Mouse (Mus musculus) CD4-positive naive resting alpha-beta T cell, adult 76 days (primary cell): ENCODE results near the gene Prl3c1. TPM values are rescaled to one million over a fixed set of nuclear protein-coding genes. Genes with fewer than 3 reads are reported as not detected.

Experiments
- total RNA-seq: library from RNA; stranded (reverse); gene quantifications from one replicate; pipeline ENCODE4 v1.2.4, GENCODE M21; 2023

The Prl3c1 gene
- not detected for total RNA-seq

GRCm38 (mm10) chr13:27196359-27196758 lies at the start of gene Prl3c1:
Gene Prl3c1, plus strand, starts transcription at chr13:27196659.

GRCm38 (mm10) chr13:27156490-27156889 lies 40.0 kb upstream of the Prl3c1 start, which contains the start of gene Prl3d3:
Gene Prl3d3, plus strand, starts transcription at chr13:27156790.

GRCm38 (mm10) chr13:27241547-27241946 lies 45.1 kb downstream of the Prl3c1 start, which contains the start of gene Prl3b1:
Gene Prl3b1, plus strand, starts transcription at chr13:27241847.

Other genes with a start within 250 kb of the Prl3c1 start
- gene Prl, start 139.1 kb upstream of the Prl3c1 start, total RNA-seq = not detected
- gene Prl3d1, start 102.5 kb upstream of the Prl3c1 start, total RNA-seq = not detected
- gene Prl3d2, start 75.0 kb upstream of the Prl3c1 start, total RNA-seq = not detected
- gene Prl3d3, start 39.9 kb upstream of the Prl3c1 start, total RNA-seq = not detected
- gene Prl3b1, start 45.2 kb downstream of the Prl3c1 start, total RNA-seq = not detected
- not detected for gene Prl3a1, start 62.8 kb downstream of the Prl3c1 start, total RNA-seq
- gene Prl6a1, start 116.0 kb downstream of the Prl3c1 start, total RNA-seq = not detected
- gene Prl8a2, start 149.0 kb downstream of the Prl3c1 start, total RNA-seq = not detected
- gene Prl2b1, start 194.2 kb downstream of the Prl3c1 start, total RNA-seq = not detected
- gene Prl8a6, start 242.0 kb downstream of the Prl3c1 start, total RNA-seq = not detected